Mouse (Mus musculus): Measurements from ENCODE around the gene Gm21958. TPM values are rescaled to one million over a fixed set of nuclear protein-coding genes. Genes with fewer than 3 reads are reported as not detected.

Gene Gm21958
- polyA plus RNA-seq, 1 experiment from 2014 or later, result 3.5 TPM

GRCm38 (mm10) chr3:54672111-54672510 is 42.0 kb downstream of the Gm21958 start:
- ATAC-seq (ENCODE audit: low read depth), result no peak
- WGBS, result 85% methylated on average over 3 of the region's 3 CpGs
- no peak overlapping the region for H3K9ac ChIP-seq (replicated peaks; ENCODE audit: low read depth, low read length)

GRCm38 (mm10) chr3:54669559-54669958 is 44.6 kb downstream of the Gm21958 start:
- 86% methylated on average over 6 of the region's 6 CpGs for WGBS
- no peak overlapping the region for H3K27ac ChIP-seq (ENCODE audit: low read depth, low read length)
- no peak for ATAC-seq (ENCODE audit: low read depth)
- H3K9ac ChIP-seq (replicated peaks; ENCODE audit: low read depth, low read length), result no peak overlapping the region
- H3K4me1 ChIP-seq (ENCODE audit: control insufficient read depth, insufficient read depth, low read length), result no peaks in the 10 kb centered on the region
- no peak overlapping the region for H3K4me2 ChIP-seq (ENCODE audit: low read depth, low read length)
- H3K4me3 ChIP-seq (ENCODE audit: low read depth, low read length), result no peak overlapping the region
- no peaks in the 10 kb centered on the region for H3K27me3 ChIP-seq (ENCODE audit: control insufficient read depth, insufficient read depth, low read length)
- H3K9me3 ChIP-seq (ENCODE audit: control insufficient read depth, low read length), result no peaks in the 10 kb centered on the region
- no peaks in the 10 kb centered on the region for H3K36me3 ChIP-seq (ENCODE audit: control insufficient read depth, insufficient read depth, low read length)

More at GRCm38 (mm10) chr3:54672111-54672510, 42.0 kb downstream of the Gm21958 start:
- Histone ChIP-seq H3K9me3 (ENCODE audit: control insufficient read depth, low read length) (no peaks in the 10 kb centered on the region), H3K27ac (ENCODE audit: low read depth, low read length) (no peak overlapping the region), H3K27me3 (ENCODE audit: control insufficient read depth, insufficient read depth, low read length) (no peaks in the 10 kb centered on the region), H3K4me2 (ENCODE audit: low read depth, low read length) (no peak overlapping the region), H3K36me3 (ENCODE audit: control insufficient read depth, insufficient read depth, low read length) (no peaks in the 10 kb centered on the region), H3K4me1 (ENCODE audit: control insufficient read depth, insufficient read depth, low read length) (no peaks in the 10 kb centered on the region), H3K4me3 (ENCODE audit: low read depth, low read length) (no peak overlapping the region)

DNA sequence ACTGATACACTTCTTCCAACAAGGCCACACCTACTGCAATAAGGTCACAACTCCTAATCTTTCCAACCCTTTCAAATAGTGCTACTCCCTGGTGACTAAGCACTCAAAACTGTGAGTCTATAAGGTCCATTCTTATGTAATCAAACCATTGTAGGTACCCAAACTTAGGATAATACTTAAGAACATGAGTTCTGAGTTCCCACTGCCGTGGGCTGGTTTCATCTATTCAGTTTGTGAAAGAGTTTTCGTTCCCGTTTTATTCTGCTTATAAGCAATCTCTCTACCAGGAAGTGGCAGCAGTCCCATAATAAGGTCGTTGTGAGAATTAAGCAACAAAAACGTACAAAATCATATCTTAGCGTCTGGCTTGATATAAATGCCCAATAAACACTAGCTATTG is 45.4 kb downstream of the Gm21958 start:
- no peaks in the 10 kb centered on the region for H3K36me3 ChIP-seq (ENCODE audit: control insufficient read depth, insufficient read depth, low read length)
- H3K4me3 ChIP-seq (ENCODE audit: low read depth, low read length), result no peak overlapping the region
- no peak overlapping the region for H3K4me2 ChIP-seq (ENCODE audit: low read depth, low read length)
- WGBS, result 87% methylated on average over 6 of the region's 6 CpGs
- ATAC-seq (ENCODE audit: low read depth), result no peak
- H3K27me3 ChIP-seq (ENCODE audit: control insufficient read depth, insufficient read depth, low read length), result no peaks in the 10 kb centered on the region
- no peak overlapping the region for H3K9ac ChIP-seq (replicated peaks; ENCODE audit: low read depth, low read length)
- H3K27ac ChIP-seq (ENCODE audit: low read depth, low read length), result no peak overlapping the region
- no peaks in the 10 kb centered on the region for H3K9me3 ChIP-seq (ENCODE audit: control insufficient read depth, low read length)
- no peaks in the 10 kb centered on the region for H3K4me1 ChIP-seq (ENCODE audit: control insufficient read depth, insufficient read depth, low read length)

- no peaks in the 10 kb centered on the region for H3K4me1 ChIP-seq (ENCODE audit: control insufficient read depth, insufficient read depth, low read length)
- 87% methylated on average over 3 of the region's 3 CpGs for WGBS
- no peak overlapping the region for H3K9ac ChIP-seq (replicated peaks; ENCODE audit: low read depth, low read length)
- H3K27me3 ChIP-seq (ENCODE audit: control insufficient read depth, insufficient read depth, low read length), result no peaks in the 10 kb centered on the region
- no peak overlapping the region for H3K4me3 ChIP-seq (ENCODE audit: low read depth, low read length)
- H3K9me3 ChIP-seq (ENCODE audit: control insufficient read depth, low read length), result no peaks in the 10 kb centered on the region
- H3K36me3 ChIP-seq (ENCODE audit: control insufficient read depth, insufficient read depth, low read length), result no peaks in the 10 kb centered on the region
- no peak overlapping the region for H3K27ac ChIP-seq (ENCODE audit: low read depth, low read length)
- no peak overlapping the region for H3K4me2 ChIP-seq (ENCODE audit: low read depth, low read length)
- no peak for ATAC-seq (ENCODE audit: low read depth)
Observed at GRCm38 (mm10) chr3:54668141-54668540, 46.0 kb downstream of the Gm21958 start.

Other genes starting within 250 kb of the Gm21958 start
- gene Supt20, start 21.5 kb downstream of the Gm21958 start, polyA plus RNA-seq (2014; fragmentation: Nextera tagmentation; extraction: Ambion mirVana), result 92.3 and 94.2 TPM in 2 replicates
- gene Exosc8, start 21.0 kb upstream of the Gm21958 start, polyA plus RNA-seq (2014; fragmentation: Nextera tagmentation; extraction: Ambion mirVana), result 72.0 and 77.7 TPM in 2 replicates
- 50.9 and 51.9 TPM in 2 replicates for gene Alg5, start 21.2 kb upstream of the Gm21958 start, polyA plus RNA-seq (2014; fragmentation: Nextera tagmentation; extraction: Ambion mirVana)
- gene Smad9, start 41.2 kb upstream of the Gm21958 start, polyA plus RNA-seq (2014; fragmentation: Nextera tagmentation; extraction: Ambion mirVana), result 0.98 and 1.2 TPM in 2 replicates
- gene Rfxap, start 93.4 kb upstream of the Gm21958 start, polyA plus RNA-seq (2014; fragmentation: Nextera tagmentation; extraction: Ambion mirVana), result 46.8 and 62.8 TPM in 2 replicates
- gene Sertm1, start 201.5 kb upstream of the Gm21958 start, polyA plus RNA-seq (2014; fragmentation: Nextera tagmentation; extraction: Ambion mirVana), result 1.3 and 1.5 TPM in 2 replicates

Data from neural tube, embryonic 14.5 days (tissue).